Mouse (Mus musculus) limb, embryonic 11.5 days (tissue): ENCODE measurements around the gene Gfm2. TPM values are rescaled to one million over a fixed set of nuclear protein-coding genes. Genes with fewer than 3 reads are reported as not detected.
"Not testable (repeated sequence)": the region's sequence is repeated elsewhere in the genome, so short reads cannot be mapped to it uniquely, and the experiment has no call there.

ENCODE experiments used
- ATAC-seq: fragments of 200-750 bp; cut with Nextera tagmentation; 2 replicates; pipeline ENCODE4 v1.8.0; 2017; ENCODE audit warnings: low read depth; ENCODE audit not compliant: insufficient number of reproducible peaks, low FRiP score, low TSS enrichment
- DNase-seq: peaks from one replicate; pipeline ENCODE4 v3.0.0-alpha.2; 2015; ENCODE audit warnings: low spot score
- H3K27ac ChIP-seq: fragments of 300-500 bp; sonication (generic); replicated peaks from 2 replicates; pipeline ENCODE4 v1.5.1; 2014; ENCODE audit warnings: low read depth, mild to moderate bottlenecking, low read length
- H3K27me3 ChIP-seq: fragments of 300-500 bp; sonication (generic); 2 replicates; pipeline ENCODE4 v1.6.1; 2014; ENCODE audit warnings: mild to moderate bottlenecking, low read length, mixed read lengths; ENCODE audit not compliant: control insufficient read depth, insufficient read depth
- H3K36me3 ChIP-seq: fragments of 300-500 bp; sonication (generic); 2 replicates; pipeline ENCODE4 v1.6.1; 2014; ENCODE audit warnings: mild to moderate bottlenecking, low read length, moderate library complexity, mixed read lengths; ENCODE audit not compliant: control insufficient read depth, insufficient read depth
- H3K4me1 ChIP-seq: fragments of 300-500 bp; sonication (generic); 2 replicates; pipeline ENCODE4 v1.6.1; 2014; ENCODE audit warnings: low read length, mixed read lengths; ENCODE audit not compliant: control insufficient read depth, insufficient read depth
- H3K4me2 ChIP-seq: fragments of 300-500 bp; sonication (generic); 2 replicates; pipeline ENCODE4 v1.6.1; 2014; ENCODE audit warnings: low read depth, mild to moderate bottlenecking, moderate library complexity; ENCODE audit not compliant: severe bottlenecking
- H3K4me3 ChIP-seq: fragments of 300-500 bp; sonication (generic); 2 replicates; pipeline ENCODE4 v1.5.1; 2014; ENCODE audit warnings: low read depth, low read length
- H3K9ac ChIP-seq: fragments of 300-500 bp; sonication (generic); 2 replicates; pipeline ENCODE4 v1.6.1; 2014; ENCODE audit warnings: mild to moderate bottlenecking, low read length
- H3K9me3 ChIP-seq: fragments of 300-500 bp; sonication (generic); 2 replicates; pipeline ENCODE4 v1.6.1; 2016; ENCODE audit warnings: low read length; ENCODE audit not compliant: control insufficient read depth
- WGBS: fragments of 180-500 bp; shearing (Covaris S2); extraction: QIAGEN DNeasy Blood & Tissue Kit; methylation state at CpG from one replicate; pipeline ENCODE4 v1.1.7; 2014; 5-methylcytosine and 5-hydroxymethylcytosine counted together
- polyA plus RNA-seq: library from polyadenylated mRNA; unstranded; fragments of >200 nt; fragmentation: Nextera tagmentation; extraction: Ambion mirVana; gene quantifications from 2 replicates; pipeline ENCODE4 v1.2.1, GENCODE M21; 2014

Gene Gfm2
- polyA plus RNA-seq = 33.0 and 36.6 TPM in 2 replicates

DNA sequence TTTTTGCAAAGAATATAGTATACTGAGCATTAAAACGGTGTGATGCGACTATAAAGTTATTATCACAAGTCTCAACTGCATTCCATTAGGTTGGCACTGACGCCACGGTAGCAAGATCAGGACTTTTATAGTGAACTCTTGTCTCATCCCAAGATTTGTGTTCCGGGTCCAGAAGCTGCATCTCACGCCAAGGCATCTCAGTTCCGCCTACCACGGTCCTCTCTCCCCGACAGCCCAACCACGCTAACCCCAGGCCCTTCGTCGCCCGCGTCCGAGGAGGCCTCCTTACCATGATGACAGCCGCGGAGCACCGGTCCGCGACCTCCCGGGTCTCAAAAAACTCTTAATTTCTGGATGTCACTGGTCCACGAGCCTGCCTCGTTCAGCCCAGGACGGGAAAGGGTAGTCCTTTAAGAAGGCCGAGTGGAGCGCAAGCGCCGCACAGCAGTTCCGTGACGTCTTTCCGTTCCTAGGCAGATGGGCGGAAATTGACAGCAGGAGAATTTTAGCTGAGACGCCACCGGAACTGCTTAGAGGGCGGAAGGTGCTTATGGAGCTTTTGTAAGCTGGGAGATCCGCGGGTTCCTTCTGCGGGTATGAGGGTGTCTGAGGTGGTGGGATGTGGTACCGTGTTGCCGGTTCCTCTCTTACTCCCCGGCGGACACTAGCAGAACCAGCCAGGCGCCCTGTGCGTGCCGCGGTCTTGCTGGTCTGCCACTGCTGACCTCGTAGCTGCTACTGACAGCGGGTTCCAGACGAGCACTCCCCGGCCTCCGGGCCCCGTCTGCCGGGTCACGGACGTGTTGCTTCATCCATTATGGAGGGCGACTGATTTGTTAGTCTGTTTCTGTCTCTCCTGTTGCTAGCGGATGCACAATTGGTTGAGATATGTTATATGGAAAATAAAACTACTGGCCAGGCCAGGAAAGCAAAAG lies at the start of gene Gfm2, which contains the start of gene Nsa2:
Gene Gfm2 (plus strand): TSS at position 472 of the 935 bp plus-strand sequence.
Gene Nsa2 (minus strand): TSS at position 472 of the 935 bp plus-strand sequence.
- peak within 1 kb of the TSS; percentile 81 for H3K4me3 ChIP-seq
- peak within 1 kb of the TSS; percentile 36; the same call in 1 of the 2 replicates for H3K27ac ChIP-seq
- H3K4me1 ChIP-seq = peaks cover 2% of the 10 kb centered on the region; the same call in 1 of the 2 replicates
- peaks cover 7% of the 10 kb centered on the region; the same call in 1 of the 2 replicates for H3K36me3 ChIP-seq
- under 1% methylated on average over 57 of the region's 57 CpGs for WGBS
- no peaks in the 10 kb centered on the region for H3K27me3 ChIP-seq
- no peaks in the 10 kb centered on the region for H3K9me3 ChIP-seq
- H3K9ac ChIP-seq = peak within 1 kb of the TSS; percentile 84
- peak within 1 kb of the TSS; percentile 57 for H3K4me2 ChIP-seq
- DNase-seq (peak; percentile 91), ATAC-seq (peak; percentile 89)

DNA sequence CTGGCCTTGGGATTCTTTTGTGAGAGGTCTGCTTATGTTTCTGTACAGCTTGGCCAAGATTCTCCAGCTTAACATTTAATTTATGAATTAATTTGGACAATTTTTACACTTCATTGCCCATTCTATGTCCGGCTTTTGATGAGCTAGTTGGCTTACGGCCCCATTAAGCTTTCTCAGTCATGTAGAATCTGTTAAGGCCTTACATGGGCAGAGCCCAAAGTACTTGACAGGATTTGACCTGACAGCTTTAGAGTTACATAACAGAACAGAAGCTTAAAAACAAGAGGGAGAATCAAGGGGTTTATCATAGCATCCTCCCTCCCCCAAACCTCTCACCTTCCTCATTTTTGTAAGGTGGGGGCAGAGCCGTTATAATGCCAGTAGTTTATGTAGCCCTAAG lies 49.6 kb upstream of the Gfm2 start:
- no peak for ATAC-seq
- WGBS = 91% methylated on average over 3 of the region's 3 CpGs
- Histone ChIP-seq H3K4me1 (no peaks in the 10 kb centered on the region), H3K4me3 (no peak overlapping the region), H3K27ac (no peak overlapping the region), H3K9ac (no peak overlapping the region), H3K27me3 (no peaks in the 10 kb centered on the region), H3K4me2 (no peak overlapping the region), H3K36me3 (no peaks in the 10 kb centered on the region), H3K9me3 (no peaks in the 10 kb centered on the region)
- DNase-seq = no peak

DNA sequence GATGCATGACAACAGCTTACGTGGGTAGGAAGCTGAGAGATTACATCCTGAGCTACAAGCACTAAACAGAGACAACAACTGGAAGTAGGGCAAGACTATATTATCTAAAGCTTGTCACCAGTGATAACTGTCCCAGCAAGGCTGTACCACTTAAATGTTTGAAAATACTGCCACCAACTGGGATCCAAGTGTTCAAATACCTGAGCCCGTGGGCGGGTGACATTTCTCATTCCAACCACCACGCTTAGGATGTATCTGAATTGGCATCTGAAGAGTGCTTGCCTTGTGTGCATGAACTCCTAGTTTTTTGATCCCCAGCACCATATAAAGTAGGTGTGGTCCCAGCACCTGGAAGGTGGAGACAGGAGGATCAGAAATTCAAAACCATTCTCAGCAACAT lies 42.0 kb upstream of the Gfm2 start:
- Histone ChIP-seq H3K9ac (no peak overlapping the region), H3K4me1 (no peaks in the 10 kb centered on the region), H3K36me3 (0 out of 2 replicates have a peak, but pooled peaks cover 2% of the 10 kb centered on the region), H3K4me2 (no peak overlapping the region), H3K27ac (no peak overlapping the region), H3K27me3 (no peaks in the 10 kb centered on the region), H3K9me3 (no peaks in the 10 kb centered on the region), H3K4me3 (no peak overlapping the region)
- ATAC-seq = no peak
- WGBS = 93% methylated on average over 4 of the region's 4 CpGs
- no peak for DNase-seq

DNA sequence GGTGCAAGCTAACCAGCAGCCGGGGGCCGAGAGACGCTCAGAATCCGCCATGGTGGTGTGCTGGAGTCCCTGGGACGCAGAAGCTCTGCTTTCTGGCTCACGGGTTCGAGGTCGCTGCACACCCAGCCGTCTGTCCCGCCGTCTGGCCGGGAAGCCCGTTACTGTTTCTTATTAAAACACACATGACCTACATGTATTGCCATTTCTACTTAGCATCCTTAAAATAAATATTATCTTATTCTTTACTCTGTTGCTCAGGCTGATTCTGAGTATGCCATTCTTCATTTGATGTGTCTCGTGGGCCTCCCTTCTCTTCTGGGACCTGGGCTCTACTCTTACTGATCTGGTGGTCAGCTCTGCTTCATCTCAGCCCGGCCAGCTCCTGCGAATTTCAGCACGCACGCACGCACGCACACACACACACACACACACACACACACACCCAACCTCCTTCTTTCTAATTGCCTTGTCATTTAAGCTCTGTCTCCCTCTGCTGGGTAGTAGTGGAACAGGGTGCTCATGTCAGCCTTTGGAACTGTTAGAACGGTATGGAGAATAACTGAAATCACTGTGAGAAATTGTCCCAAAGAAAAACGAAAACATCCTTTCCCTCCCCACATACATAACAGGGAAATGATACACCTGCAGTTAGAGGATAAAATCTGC lies 38.4 kb upstream of the Gfm2 start, which contains the start of gene Gm6169:
Gene Gm6169 (minus strand): TSS at position 51 of the 666 bp plus-strand sequence.
- Histone ChIP-seq H3K36me3 (0 out of 2 replicates have a peak, but pooled peaks cover 2% of the 10 kb centered on the region), H3K9me3 (no peaks in the 10 kb centered on the region), H3K4me3 (no peak within 1 kb of the TSS), H3K27me3 (no peaks in the 10 kb centered on the region), H3K4me2 (no peak within 1 kb of the TSS), H3K4me1 (no peaks in the 10 kb centered on the region), H3K27ac (no peak within 1 kb of the TSS), H3K9ac (no peak within 1 kb of the TSS)
- 84% methylated on average over 22 of the region's 22 CpGs for WGBS
- no peak for ATAC-seq
- peak; percentile 39 for DNase-seq

DNA sequence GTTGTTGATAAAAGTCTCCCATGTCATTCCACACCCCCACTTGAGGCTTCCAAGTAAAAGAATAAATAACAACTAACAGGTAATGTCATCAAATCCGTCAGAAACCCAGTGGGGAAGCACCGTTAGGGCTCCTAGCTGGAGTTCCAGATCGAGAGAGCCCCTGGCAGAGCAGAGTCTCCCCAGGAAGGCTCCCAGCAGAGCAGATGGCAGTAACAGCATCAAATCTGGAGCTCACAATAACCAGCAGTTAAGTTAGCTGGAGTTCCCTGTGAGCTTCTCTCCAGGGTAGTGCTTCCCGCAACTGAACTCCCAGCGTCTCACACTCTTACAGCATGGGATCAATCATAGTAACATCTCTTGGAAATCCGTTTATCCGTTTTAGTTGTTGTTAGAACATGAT lies 32.7 kb upstream of the Gfm2 start:
- no peaks in the 10 kb centered on the region for H3K4me1 ChIP-seq
- H3K27ac ChIP-seq = no peak overlapping the region
- no peaks in the 10 kb centered on the region for H3K9me3 ChIP-seq
- H3K27me3 ChIP-seq = no peaks in the 10 kb centered on the region
- 74% methylated on average over 7 of the region's 7 CpGs for WGBS
- DNase-seq (no peak), ATAC-seq (no peak)
- no peak overlapping the region for H3K9ac ChIP-seq
- no peak overlapping the region for H3K4me3 ChIP-seq
- no peak overlapping the region; the same call in 1 of the 2 replicates for H3K4me2 ChIP-seq
- H3K36me3 ChIP-seq = no peaks in the 10 kb centered on the region

DNA sequence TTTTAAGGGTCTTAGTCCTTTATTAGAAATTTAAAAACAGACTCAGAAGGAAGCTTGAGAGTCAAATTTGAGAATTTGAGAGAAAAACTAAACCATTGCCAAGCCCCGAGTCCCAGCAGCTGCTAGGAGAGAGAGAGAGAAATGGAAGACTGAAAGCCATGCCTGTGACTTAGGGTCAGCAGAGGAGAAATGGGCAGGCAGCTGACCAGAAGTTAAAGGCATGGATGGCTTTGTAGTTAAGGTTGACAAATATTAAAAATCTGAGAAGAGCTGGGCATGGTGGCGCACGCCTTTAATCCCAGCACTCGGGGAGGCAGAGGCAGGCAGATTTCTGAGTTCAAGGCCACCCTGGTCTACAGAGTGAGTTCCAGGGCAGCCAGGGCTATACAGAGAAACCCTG lies 30.0 kb upstream of the Gfm2 start:
- not testable (repeated sequence) for DNase-seq, H3K4me3 ChIP-seq, H3K27me3 ChIP-seq, H3K27ac ChIP-seq, H3K4me1 ChIP-seq, ATAC-seq, H3K4me2 ChIP-seq, H3K36me3 ChIP-seq, H3K9ac ChIP-seq, H3K9me3 ChIP-seq
- 93% methylated on average over 4 of the region's 4 CpGs for WGBS

DNA sequence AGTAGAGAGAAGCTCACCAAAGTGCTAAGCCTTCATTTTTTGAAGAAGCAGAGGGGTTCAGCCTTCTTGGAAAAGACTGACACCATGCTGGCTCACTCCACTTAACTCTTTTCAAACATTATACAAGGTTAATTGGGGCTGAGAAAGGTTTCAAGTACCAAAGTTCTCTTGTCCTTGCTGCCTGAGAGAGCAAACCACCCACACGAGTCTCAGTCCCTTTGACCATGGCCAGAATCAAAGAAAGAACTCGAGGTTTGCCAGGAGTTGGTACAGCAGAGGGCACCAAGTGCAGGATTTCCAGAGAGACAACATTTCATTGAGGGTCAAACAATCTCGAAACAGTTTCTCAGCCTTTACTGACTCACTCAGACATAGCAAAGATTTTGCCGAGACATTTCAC lies 28.7 kb upstream of the Gfm2 start:
- H3K36me3 ChIP-seq = no peaks in the 10 kb centered on the region
- no peak for ATAC-seq

DNA sequence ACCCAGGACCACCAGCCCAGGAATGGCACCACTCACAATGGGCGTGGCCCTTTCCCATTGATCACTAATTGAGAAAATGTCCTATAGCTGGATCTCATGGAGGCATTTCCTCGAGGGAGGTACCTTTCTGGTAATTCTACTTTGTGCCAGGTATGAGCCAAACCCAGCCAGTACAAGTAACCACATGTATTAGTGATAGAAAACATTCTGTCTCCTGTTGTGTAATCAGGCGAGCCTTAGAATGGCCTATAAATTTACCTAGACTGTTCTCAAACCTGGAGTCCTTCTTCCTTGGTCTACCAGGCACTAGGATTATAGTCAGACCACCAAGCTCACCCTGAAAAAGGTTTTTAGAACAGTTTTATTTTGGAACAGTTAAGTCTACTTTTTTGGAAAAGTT lies 16.4 kb upstream of the Gfm2 start:
- ATAC-seq = no peak

More for the DNA sequence above, 28.7 kb upstream of the Gfm2 start:
- no peak for DNase-seq
- Histone ChIP-seq H3K27me3 (no peaks in the 10 kb centered on the region), H3K4me1 (no peaks in the 10 kb centered on the region), H3K9me3 (no peaks in the 10 kb centered on the region), H3K4me3 (no peak overlapping the region), H3K9ac (no peak overlapping the region), H3K27ac (no peak overlapping the region), H3K4me2 (no peak overlapping the region)
- 89% methylated on average over 4 of the region's 4 CpGs for WGBS

More for the DNA sequence above, 16.4 kb upstream of the Gfm2 start:
- H3K27me3 ChIP-seq = no peaks in the 10 kb centered on the region
- no peak overlapping the region for H3K4me2 ChIP-seq
- DNase-seq = no peak
- no peaks in the 10 kb centered on the region for H3K9me3 ChIP-seq
- no peak overlapping the region for H3K27ac ChIP-seq
- H3K36me3 ChIP-seq = no peaks in the 10 kb centered on the region
- no peak overlapping the region for H3K4me3 ChIP-seq
- no peak overlapping the region for H3K9ac ChIP-seq
- 83% methylated on average over 3 of the region's 3 CpGs for WGBS
- H3K4me1 ChIP-seq = no peaks in the 10 kb centered on the region
